Mouse (Mus musculus) erythroblast, embryonic 14.5 days (primary cell): ENCODE results near the gene Pcca.

ENCODE experiments used
- GATA1 ChIP-seq: IDR thresholded peaks from 2 replicates; pipeline ENCODE4 v1.6.1; 2012; ENCODE audit warnings: low read length, inconsistent platforms, mixed read lengths
- TAL1 ChIP-seq: IDR thresholded peaks from 3 replicates; pipeline ENCODE4 v1.6.1; 2012; ENCODE audit warnings: low read length, inconsistent platforms, mixed read lengths

GRCm38 (mm10) chr14:122784701-122785100 is 250.6 kb downstream of the Pcca start:
- TF ChIP-seq TAL1: no peak
- TF ChIP-seq GATA1: no peak
